Mouse (Mus musculus) cortical plate, adult 2 months (tissue): ENCODE data around the gene Spata1.

Source experiments
- CTCF ChIP-seq: fragments of 200-500 bp; IDR thresholded peaks from 2 replicates; pipeline ENCODE4 v1.5.1; 2011; ENCODE audit warnings: mild to moderate bottlenecking, control low read depth, low read length; ENCODE audit not compliant: insufficient read depth; ENCODE audit errors: extremely low read depth
- POLR2A ChIP-seq: fragments of 200-500 bp; IDR thresholded peaks from 2 replicates; pipeline ENCODE4 v1.6.1; 2011; ENCODE audit warnings: mild to moderate bottlenecking, low read length, control low read depth; ENCODE audit not compliant: insufficient read depth; ENCODE audit errors: extremely low read depth

- TF ChIP-seq POLR2A: no peak
- TF ChIP-seq CTCF: no peak
Measured at GRCm38 (mm10) chr3:146419992-146420537, 79.5 kb downstream of the Spata1 start.
